Comparison of ENCODE assay signal across 22 mouse cellular contexts in genomic region chr1:12120926-12121325, GRCm38 (mm10).
DNase-seq lines count a peak whose midpoint lies in the region; ATAC-seq and TF ChIP-seq lines count a peak whose summit lies in the region.
"Had no signal": no experiment of that assay in that cellular context is flagged by ENCODE, and none has a peak within 500 bp of the region (broad histone marks: within the 10 kb centered on the region; RNA-seq: fewer than 3 reads in every experiment).

No protein-coding gene starts in this region.

- peak; percentile 2 for DNase-seq in heart, adult 18-20 months
- DNase-seq in ovary, adult 18-20 months (ENCODE audit: low spot score) = peak; percentile 73
- DNase-seq in ovary, postnatal 10 days (ENCODE audit: low spot score) = no peak
- DNase-seq in stomach, postnatal 0 days (ENCODE audit: low spot score) = peak; percentile 20
- no peak for DNase-seq in right cerebral cortex, postnatal 4 days
- DNase-seq: adrenal gland, adult 8-10 months; cerebellum, adult 18-20 months; cerebellum, adult 9-10 months; cerebellum, postnatal 14 days; gastrocnemius, postnatal 10 days; gastrocnemius, postnatal 36 days; heart, postnatal 36 days had no signal

- no peak overlapping the region for H3K9ac ChIP-seq in heart, embryonic 11.5 days (ENCODE audit: low read depth, low read length)
- H3K9ac ChIP-seq in stomach, postnatal 0 days (ENCODE audit: low read length) = no peak overlapping the region
- H3K9ac ChIP-seq: forebrain, embryonic 13.5 days; heart, embryonic 13.5 days; hindbrain, embryonic 13.5 days; intestine, embryonic 15.5 days had no signal

- no peak for TF ChIP-seq EP300 in stomach, postnatal 0 days (optimal IDR thresholded peaks at IDR 0.05)

- H3K4me1 ChIP-seq in heart, embryonic 11.5 days (ENCODE audit: control insufficient read depth, insufficient read depth, low read length) = no peaks in the 10 kb centered on the region
- H3K4me1 ChIP-seq in stomach, postnatal 0 days (replicated peaks; ENCODE audit: control insufficient read depth, insufficient read depth) = no peaks in the 10 kb centered on the region
- H3K4me1 ChIP-seq: forebrain, embryonic 10.5 days; forebrain, embryonic 13.5 days; hindbrain, embryonic 10.5 days; hindbrain, embryonic 13.5 days; intestine, embryonic 15.5 days had no signal

- H3K27me3 ChIP-seq in heart, embryonic 11.5 days (ENCODE audit: control insufficient read depth, insufficient read depth, low read length) = no peaks in the 10 kb centered on the region
- no peaks in the 10 kb centered on the region for H3K27me3 ChIP-seq in stomach, postnatal 0 days (ENCODE audit: control insufficient read depth, insufficient read depth, low read length)
- H3K27me3 ChIP-seq: forebrain, embryonic 13.5 days; heart, embryonic 13.5 days; hindbrain, embryonic 13.5 days; intestine, embryonic 15.5 days had no signal

- no peaks in the 10 kb centered on the region for H3K9me3 ChIP-seq in heart, embryonic 11.5 days (replicated peaks; ENCODE audit: control insufficient read depth, low read length)
- no peaks in the 10 kb centered on the region for H3K9me3 ChIP-seq in stomach, postnatal 0 days (ENCODE audit: control insufficient read depth, low read length)
- H3K9me3 ChIP-seq: forebrain, embryonic 10.5 days; forebrain, embryonic 13.5 days; heart, embryonic 13.5 days; hindbrain, embryonic 10.5 days; hindbrain, embryonic 13.5 days; intestine, embryonic 15.5 days had no signal

- 53% methylated on average over 7 of the region's 7 CpGs for WGBS in heart, embryonic 11.5 days (ENCODE audit: insufficient replicate concordance)
- 80% methylated on average over 7 of the region's 7 CpGs for WGBS in stomach, postnatal 0 days

- no peak overlapping the region for H3K4me3 ChIP-seq in heart, embryonic 11.5 days (ENCODE audit: low read depth, low read length)
- no peak overlapping the region for H3K4me3 ChIP-seq in stomach, postnatal 0 days (ENCODE audit: low read depth, low read length)
- H3K4me3 ChIP-seq: forebrain, embryonic 10.5 days; forebrain, embryonic 13.5 days; heart, embryonic 13.5 days; hindbrain, embryonic 10.5 days; hindbrain, embryonic 13.5 days; intestine, embryonic 15.5 days had no signal

- TF ChIP-seq CTCF in stomach, postnatal 0 days (IDR thresholded peaks at IDR 0.05; ENCODE audit: low read depth) = no peak

- ATAC-seq in heart, embryonic 11.5 days (replicated peaks; ENCODE audit: insufficient number of reproducible peaks, low FRiP score, low TSS enrichment) = no peak
- ATAC-seq in stomach, postnatal 0 days (ENCODE audit: low FRiP score, low TSS enrichment) = no peak
- ATAC-seq: CD4-positive, CD25-positive, alpha-beta regulatory T cell, adult 4 months; forebrain, embryonic 13.5 days; forebrain, embryonic 16.5 days; hindbrain, embryonic 16.5 days; intestine, embryonic 15.5 days had no signal

- no peak overlapping the region for H3K4me2 ChIP-seq in heart, embryonic 11.5 days
- H3K4me2 ChIP-seq in stomach, postnatal 0 days (replicated peaks; ENCODE audit: low read depth) = no peak overlapping the region
- H3K4me2 ChIP-seq: forebrain, embryonic 13.5 days; heart, embryonic 13.5 days; hindbrain, embryonic 13.5 days; intestine, embryonic 15.5 days had no signal

- no peak overlapping the region for H3K27ac ChIP-seq in heart, embryonic 11.5 days (ENCODE audit: low read depth, low read length)
- H3K27ac ChIP-seq in stomach, postnatal 0 days (replicated peaks) = no peak overlapping the region
- H3K27ac ChIP-seq: forebrain, embryonic 10.5 days; forebrain, embryonic 13.5 days; heart, embryonic 13.5 days; hindbrain, embryonic 10.5 days; hindbrain, embryonic 13.5 days; intestine, embryonic 15.5 days had no signal

- no peaks in the 10 kb centered on the region for H3K36me3 ChIP-seq in heart, embryonic 11.5 days (ENCODE audit: control insufficient read depth, insufficient read depth, low read length)
- H3K36me3 ChIP-seq in stomach, postnatal 0 days (ENCODE audit: control insufficient read depth, insufficient read depth, low read length) = no peaks in the 10 kb centered on the region
- H3K36me3 ChIP-seq: forebrain, embryonic 10.5 days; heart, embryonic 13.5 days; hindbrain, embryonic 10.5 days; hindbrain, embryonic 13.5 days; intestine, embryonic 15.5 days had no signal

Comparison
In these comparisons a context has a peak if more than half of its experiments do, and no peak if none do; other contexts are left out.
1. DNase-seq: peak in heart, adult 18-20 months (2 of 2), ovary, adult 18-20 months (single experiment) and stomach, postnatal 0 days (single experiment); none in ovary, postnatal 10 days (single experiment) and right cerebral cortex, postnatal 4 days (single experiment).